Mouse (Mus musculus): Measurements from ENCODE around the gene Rab29.

DNA sequence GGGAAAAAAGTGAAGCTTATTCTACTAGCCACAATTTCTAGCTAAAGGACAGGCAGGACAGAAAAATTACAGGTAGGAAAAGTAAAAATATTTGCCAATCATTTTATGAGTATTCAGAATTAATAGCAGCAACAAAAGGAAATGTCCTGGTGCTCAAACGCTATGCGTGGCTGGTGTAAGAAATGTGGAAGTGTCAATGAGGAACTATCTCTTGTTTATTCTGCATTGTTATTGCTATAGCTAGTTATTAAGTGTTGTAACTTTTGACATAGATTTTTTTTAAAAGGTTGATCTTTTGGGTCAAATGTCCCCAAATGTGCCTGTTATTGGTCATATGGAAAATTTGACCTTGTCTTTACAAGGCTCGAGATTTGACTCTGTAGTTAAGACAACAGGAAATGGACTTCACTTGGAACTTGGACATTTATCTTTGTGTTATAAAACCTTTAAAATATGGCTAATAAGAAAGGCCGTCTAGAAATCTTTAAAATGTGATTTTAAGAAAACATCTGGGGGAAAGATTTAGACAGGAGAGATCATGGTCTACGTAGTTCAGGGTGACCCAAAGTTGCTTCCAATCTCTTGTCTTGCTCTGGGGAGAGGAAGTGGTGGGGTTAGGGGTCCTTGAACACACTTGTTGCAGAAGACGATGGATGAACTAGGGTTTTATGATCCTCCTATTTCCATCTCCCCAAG is 572 bp upstream of the Rab29 start:
- TF ChIP-seq CTCF (IDR thresholded peaks at IDR 0.05; ENCODE audit: borderline replicate concordance, control insufficient read depth, extremely low read depth, insufficient read depth, low read length, poor library complexity) (no peak), POLR2A (IDR thresholded peaks at IDR 0.05; ENCODE audit: control insufficient read depth, extremely low read depth, insufficient read depth, low read length, poor library complexity) (no peak)
